Mouse (Mus musculus) NIH3T3 (cell line): ENCODE results near the gene Abcc6.

Experiments
- DNase-seq: peaks from one replicate; pipeline ENCODE4 v3.0.0-alpha.2; 2012; ENCODE audit warnings: low read depth

Abcc6 gene

GRCm38 (mm10) chr7:46030145-46030488 is at the start of gene Abcc6:
TSS of gene Abcc6 (minus strand) at chr7:46030302.
- peak; percentile 57 for DNase-seq

DNA sequence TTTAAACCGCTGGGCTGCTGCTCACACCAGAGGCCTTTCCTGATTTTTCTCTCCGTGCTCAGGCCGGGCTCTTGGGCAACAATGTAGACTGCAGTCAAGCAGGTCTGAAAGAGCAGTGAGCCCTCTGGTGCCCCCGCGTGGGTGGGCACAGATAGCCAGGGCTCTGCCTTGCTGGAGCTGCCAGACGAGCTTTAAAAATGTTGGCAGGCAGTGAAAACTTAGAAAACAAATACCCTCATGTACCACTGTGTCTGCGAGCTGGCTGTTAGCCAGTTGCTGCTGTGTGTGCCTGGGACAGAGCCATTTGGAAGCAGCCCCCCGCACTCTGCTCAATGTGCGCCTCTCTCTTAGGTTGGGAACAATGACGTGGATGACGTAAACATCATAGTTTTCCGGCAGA is 47.6 kb upstream of the Abcc6 start:
- DNase-seq, result no peak

GRCm38 (mm10) chr7:46076844-46077243 is 46.7 kb upstream of the Abcc6 start:
- DNase-seq, result peak; percentile 15

DNA sequence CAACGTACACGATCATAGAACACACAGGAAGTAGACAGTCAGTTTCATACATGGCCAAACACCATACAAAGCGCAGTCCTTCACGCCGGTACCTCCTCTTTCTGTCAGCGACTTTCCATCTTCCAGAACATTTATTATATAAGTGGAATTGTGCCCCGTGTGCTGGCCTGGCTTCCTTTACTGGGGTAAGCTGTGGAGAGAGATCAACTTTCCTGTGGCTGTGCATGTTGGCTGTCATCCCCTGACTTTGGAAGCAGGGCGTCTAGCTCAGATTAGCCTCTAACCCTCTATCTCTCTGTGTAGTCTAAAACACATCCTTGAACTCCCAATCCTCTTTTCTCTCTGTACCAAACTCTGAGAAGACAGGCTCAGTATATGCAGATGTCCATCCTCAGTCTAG is 38.7 kb upstream of the Abcc6 start:
- no peak for DNase-seq

DNA sequence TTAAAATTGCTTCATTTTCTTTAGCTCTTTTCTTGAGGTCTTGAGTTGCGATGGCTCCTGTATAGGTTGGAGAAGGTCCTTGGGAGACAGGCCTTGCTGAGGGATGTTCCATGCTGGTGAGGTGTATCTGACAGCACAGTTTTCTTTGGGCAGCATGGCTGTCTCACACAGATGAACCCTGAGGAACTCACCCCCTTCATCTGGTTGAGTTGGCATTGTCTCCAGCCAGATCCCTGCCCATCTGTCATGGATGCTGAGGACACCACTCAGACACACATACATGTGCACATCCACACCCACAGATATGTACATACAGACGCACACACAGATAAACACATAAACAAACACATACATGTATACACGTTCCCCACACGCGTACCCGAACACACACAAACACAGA is 33.2 kb upstream of the Abcc6 start:
- no peak for DNase-seq

DNA sequence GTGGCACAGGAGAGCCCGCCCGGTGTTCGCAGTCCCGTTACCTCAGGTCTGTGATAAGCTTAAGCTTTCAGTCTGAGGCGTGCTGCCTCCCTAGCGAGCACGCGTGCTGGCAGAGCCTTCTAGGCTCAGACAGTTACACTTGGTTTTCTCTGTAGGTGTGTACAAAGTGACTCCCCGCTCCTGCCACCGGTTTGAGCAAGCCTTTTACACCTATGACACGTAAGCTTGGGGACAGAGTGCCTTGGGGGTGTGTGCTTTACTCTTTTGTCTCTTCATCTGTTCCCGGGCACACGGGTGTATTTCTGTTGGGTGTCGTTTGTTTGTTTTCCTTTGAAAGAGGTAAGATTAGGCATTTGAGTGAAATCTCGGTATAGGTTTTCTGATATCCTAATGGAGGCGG is 31.5 kb upstream of the Abcc6 start:
- DNase-seq, result no peak

- DNase-seq, result peak; percentile 18
Measured at GRCm38 (mm10) chr7:46060688-46061087, 30.6 kb upstream of the Abcc6 start.

DNA sequence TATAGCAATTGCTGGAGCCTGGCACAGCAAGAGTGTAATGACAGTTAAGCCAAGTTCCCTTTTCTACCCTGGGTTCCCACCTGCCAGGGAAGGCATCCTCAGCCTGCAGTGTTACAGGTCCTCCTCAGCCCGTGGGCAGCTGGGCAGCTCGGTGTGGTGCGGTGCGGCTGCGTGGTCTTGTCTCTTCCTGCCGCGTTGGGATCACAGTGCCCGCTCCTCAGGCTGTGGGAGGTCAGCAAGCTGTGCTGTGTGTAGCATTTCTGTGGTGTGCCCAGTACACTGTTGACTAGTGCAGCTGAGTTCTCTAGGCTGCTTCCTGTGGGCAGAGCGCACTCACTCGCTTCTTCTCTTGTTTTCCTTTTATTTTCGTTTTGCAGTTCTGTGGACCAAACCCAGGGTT is 28.8 kb upstream of the Abcc6 start:
- no peak for DNase-seq

GRCm38 (mm10) chr7:46053566-46053965 is 23.5 kb upstream of the Abcc6 start:
- DNase-seq, result no peak

DNA sequence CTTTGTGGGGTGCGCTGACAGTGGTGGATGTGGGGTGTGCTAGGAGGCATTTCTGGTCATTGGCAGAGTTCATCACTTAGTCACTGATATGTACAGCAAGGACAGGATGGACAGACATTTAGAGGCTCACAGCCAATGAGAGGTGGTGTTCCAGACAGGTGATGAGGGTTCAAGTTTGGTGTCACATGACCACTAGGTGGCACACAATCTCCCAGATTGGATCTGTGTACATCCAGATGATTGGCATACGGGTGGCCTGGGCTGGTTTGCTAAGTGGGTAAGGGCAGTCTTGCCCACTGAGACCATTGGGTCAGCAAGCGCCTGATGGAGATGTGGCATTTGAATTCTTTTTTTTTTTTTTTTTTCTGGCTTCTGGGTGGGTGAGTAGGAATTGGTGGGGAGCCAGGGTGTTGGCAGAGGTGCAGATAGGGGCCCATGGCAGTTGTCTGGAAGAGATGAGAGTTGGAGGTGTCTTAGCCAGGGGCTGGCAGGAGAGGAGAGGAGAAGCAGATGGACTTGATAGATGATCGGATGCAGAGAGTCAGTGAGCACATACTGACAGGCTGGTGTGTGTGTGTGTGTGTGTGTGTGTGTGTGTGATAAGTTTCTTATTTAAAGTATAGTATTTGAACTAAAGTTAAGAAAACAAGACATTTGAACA is 22.2 kb upstream of the Abcc6 start:
- DNase-seq, result peak; percentile 27

DNA sequence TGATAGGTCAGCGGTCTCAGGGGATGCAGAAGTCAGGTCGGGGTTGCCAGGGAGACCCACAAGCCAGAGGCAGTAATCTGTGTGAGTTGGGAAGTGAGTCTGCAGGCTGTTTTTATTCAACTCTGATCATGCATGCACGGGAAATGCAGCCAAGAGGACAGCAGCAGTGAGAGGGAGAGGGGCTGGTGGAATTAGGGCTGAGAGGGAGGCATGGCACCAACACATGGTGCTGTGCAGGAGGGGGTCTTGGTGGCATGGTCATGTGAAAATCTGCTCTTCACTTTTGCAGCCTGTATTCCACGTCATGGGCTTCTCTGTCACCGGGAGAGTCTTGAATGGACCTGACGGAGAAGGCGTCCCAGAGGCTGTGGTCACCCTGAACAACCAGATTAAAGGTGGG is 19.9 kb upstream of the Abcc6 start:
- no peak for DNase-seq

GRCm38 (mm10) chr7:46047873-46048562 is 17.9 kb upstream of the Abcc6 start:
- no peak for DNase-seq

GRCm38 (mm10) chr7:46045882-46046281 is 15.8 kb upstream of the Abcc6 start:
- DNase-seq, result no peak

DNA sequence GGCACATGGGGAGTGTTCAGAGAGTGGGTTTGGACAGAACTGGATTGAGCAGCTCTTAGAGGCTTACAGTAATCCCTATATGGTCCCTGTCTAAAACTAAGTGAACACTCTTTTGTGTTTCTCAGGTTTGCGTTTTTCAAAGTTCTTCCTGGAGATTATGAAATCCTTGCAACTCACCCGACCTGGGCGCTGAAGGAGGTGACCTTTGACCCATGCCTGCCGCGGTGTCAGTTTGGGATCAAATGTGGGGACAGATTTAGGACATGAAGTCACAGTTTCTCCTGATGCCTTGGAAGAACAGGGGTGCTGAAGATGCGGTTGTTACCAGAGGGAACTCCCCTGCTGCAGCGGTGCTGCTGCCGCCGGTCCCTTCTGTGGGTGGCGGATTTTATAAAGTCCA is 14.0 kb upstream of the Abcc6 start:
- DNase-seq, result no peak

DNA sequence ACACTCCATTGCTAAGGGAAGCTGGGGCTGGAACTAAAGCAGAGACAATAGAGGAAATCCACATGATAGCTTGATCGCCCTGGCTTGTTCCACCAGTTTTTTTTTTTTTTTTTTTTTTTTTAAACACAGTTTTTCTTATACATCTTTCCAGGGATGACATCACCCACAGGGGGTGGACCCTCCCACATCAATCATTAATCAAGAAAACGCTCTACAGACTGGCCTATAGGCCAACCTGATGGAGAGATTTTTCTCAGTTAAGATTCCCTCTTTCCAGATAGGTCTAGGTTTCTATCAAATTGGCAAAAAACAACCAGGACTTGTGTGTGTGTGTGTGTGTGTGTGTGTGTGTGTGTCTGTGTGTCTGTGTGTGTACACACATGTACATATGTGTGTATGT is 9.8 kb upstream of the Abcc6 start:
- DNase-seq, result no peak

DNA sequence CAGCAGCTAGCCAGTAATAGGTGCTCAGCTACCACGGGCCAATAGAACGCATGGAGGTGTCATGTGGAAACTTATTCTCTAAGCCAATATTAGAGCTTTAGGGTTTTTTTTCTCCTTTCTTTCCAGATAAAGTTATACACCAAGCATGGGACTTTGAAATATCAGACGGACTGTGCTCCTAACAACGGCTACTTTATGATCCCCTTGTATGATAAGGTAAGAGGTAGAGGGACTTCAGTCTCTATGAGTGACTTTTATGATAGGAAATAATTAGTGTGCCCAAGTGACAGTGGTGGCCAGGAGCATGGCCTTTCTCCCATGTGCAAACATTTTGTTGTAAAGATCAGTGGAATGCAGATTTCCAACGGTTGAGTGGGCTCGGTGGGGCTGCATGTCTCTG is 7.3 kb upstream of the Abcc6 start:
- no peak for DNase-seq

DNA sequence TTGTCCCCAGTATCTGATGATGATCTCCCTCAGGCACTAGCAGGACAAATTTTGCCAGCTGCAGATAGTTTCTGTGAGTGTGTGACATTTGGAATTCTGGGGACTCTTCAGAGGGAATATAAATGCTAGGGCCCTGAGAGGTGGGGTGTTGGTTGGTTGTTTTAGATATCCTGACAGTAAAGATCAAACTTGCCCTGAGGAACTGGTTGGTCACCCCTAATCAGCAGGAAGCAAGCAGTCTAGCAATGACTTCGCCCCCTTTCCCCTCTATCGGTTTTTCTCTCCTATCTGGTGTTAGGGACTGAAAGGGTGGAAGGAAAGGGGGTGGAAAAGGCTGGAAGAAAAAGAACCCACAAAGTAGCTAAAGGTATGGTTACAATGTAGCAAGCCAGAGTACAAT is 5.4 kb upstream of the Abcc6 start:
- no peak for DNase-seq

DNA sequence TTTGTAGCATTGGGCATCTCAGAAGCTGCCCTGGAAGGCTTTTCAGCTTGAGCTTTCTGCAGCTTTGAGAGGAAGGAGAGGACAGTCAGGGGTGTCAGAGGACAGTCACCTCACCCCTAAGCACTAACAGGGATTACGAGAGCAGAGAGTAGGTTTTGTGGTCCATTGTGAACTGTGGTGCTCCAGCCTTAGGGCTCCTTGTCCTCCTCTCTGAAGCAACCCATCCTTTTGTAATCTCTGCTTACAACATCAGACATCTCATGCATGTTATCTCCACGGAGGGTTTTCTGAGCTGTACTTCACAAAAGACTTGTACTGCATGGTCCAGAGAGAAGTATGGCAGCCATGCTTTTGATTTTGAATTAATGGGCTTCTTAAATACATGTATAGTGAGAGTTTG is 4.9 kb upstream of the Abcc6 start:
- DNase-seq, result no peak

DNA sequence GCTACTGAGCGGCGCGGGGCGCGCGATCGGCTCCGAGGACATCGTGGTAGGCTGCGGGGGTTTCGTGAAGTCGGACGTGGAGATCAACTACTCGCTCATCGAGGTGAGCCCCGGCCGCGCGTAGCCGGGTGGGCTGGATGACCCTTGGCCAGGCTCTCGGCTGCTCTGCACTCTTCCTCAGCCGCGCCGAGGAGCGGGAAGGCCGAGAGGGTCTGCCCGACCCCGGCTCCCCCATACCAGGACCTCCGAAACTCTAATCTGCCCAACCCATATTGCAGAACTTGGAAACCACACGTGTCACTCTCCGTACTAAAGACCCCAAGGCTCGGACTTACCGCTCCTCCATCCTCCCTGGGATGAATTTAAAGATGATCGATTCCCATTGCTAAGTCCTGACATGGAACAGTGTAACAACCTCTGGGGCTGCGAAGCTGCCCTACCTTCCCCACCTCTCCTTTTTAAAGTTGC is 3.8 kb upstream of the Abcc6 start:
- no peak for DNase-seq

GRCm38 (mm10) chr7:46033109-46033869 is 3.2 kb upstream of the Abcc6 start, which contains the start of gene Nomo1:
TSS of gene Nomo1 (plus strand) at chr7:46033698.
- DNase-seq, result peak; percentile 99

DNA sequence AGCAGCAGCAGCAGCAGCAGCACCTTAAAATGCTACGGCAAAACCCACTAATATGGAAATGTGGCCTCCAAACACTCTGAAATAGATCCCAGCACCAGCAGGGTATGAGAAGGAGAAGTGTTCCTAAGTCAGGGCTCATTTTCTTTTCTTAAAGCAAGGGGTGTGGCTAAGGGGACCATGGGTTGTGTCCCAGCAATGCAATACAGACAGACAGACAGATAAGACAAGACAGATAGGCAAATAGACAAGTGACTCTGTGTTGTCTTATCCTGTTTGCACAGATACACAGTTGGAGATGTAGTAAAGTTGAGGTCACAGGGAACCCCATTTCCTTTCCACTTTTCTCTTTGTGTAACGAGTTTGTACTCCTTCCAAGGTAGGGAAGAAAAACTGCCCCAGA is 973 bp upstream of the Abcc6 start:
- DNase-seq, result no peak

GRCm38 (mm10) chr7:46029299-46030144 is 580 bp downstream of the Abcc6 start:
- no peak for DNase-seq
